Mouse (Mus musculus) embryonic fibroblast, embryonic 13.5 days (primary cell): ENCODE data around the gene Zfp369.

Experiments used
- CTCF ChIP-seq: IDR thresholded peaks from 2 replicates; pipeline ENCODE4 v1.5.1; 2011; ENCODE audit warnings: mild to moderate bottlenecking, control low read depth, low read length, moderate library complexity, borderline replicate concordance; ENCODE audit not compliant: insufficient read depth
- POLR2A ChIP-seq: IDR thresholded peaks from 2 replicates; pipeline ENCODE4 v1.6.1; 2011; ENCODE audit warnings: low read depth, mild to moderate bottlenecking, control low read depth, low read length, moderate library complexity

GRCm38 (mm10) chr13:65240509-65241098, 38.0 kb upstream of the Zfp369 start:
- TF ChIP-seq CTCF (no peak), POLR2A (peak; percentile 90)
